Mouse (Mus musculus) spleen, adult 2 months (tissue): ENCODE data around the gene Gm2696. TPM values are rescaled to one million over a fixed set of nuclear protein-coding genes. Genes with fewer than 3 reads are reported as not detected.

ENCODE experiments used
- DNase-seq, 2 experiments: peaks; one replicate each; pipeline versions ENCODE4 v3.0.0 to v3.0.0-alpha.2; 2012 to 2021; ENCODE audit warnings: low spot score in 2 of 2, low read depth in 1 of 2
- H3K27ac ChIP-seq: fragments of 200-500 bp; 2 replicates; pipeline ENCODE4 v1.5.1; 2012; ENCODE audit warnings: low read length, inconsistent platforms; ENCODE audit not compliant: insufficient read depth
- H3K27me3 ChIP-seq: fragments of 200-500 bp; 2 replicates; pipeline ENCODE4 v1.6.1; 2012; ENCODE audit warnings: mild to moderate bottlenecking, moderate library complexity, low read length, inconsistent platforms; ENCODE audit not compliant: control insufficient read depth, insufficient read depth
- H3K36me3 ChIP-seq: fragments of 200-500 bp; 2 replicates; pipeline ENCODE4 v1.6.1; 2012; ENCODE audit warnings: mild to moderate bottlenecking, low read length, inconsistent platforms; ENCODE audit not compliant: control insufficient read depth, insufficient read depth
- H3K4me1 ChIP-seq: fragments of 200-500 bp; 2 replicates; pipeline ENCODE4 v1.6.1; 2011; ENCODE audit warnings: inconsistent platforms; ENCODE audit not compliant: control insufficient read depth, insufficient read depth, insufficient read length
- H3K4me3 ChIP-seq: fragments of 200-500 bp; 2 replicates; pipeline ENCODE4 v1.5.1; 2011; ENCODE audit warnings: mild to moderate bottlenecking, inconsistent platforms; ENCODE audit not compliant: insufficient read depth, insufficient read length; ENCODE audit errors: extremely low read depth
- CTCF ChIP-seq: fragments of 200-500 bp; IDR thresholded peaks from 2 replicates; pipeline ENCODE4 v1.5.1; 2011; ENCODE audit warnings: mild to moderate bottlenecking, inconsistent platforms; ENCODE audit not compliant: insufficient read depth, insufficient read length, insufficient replicate concordance; ENCODE audit errors: extremely low read depth
- POLR2A ChIP-seq: fragments of 200-500 bp; IDR thresholded peaks from 2 replicates; pipeline ENCODE4 v1.6.1; 2011; ENCODE audit warnings: low read depth, low read length, inconsistent platforms
- WGBS: fragments of 180-500 bp; shearing (Covaris S2); methylation state at CpG from one replicate; pipeline ENCODE4 v1.1.7; 2018; 5-methylcytosine and 5-hydroxymethylcytosine counted together
- polyA plus RNA-seq: library from polyadenylated mRNA; depleted of rRNA; stranded (reverse); fragments of >200 nt; gene quantifications from 2 replicates; pipeline ENCODE4 v1.2.3, GENCODE M21; 2012

The Gm2696 gene
- polyA plus RNA-seq, 1 experiment = not detected

GRCm38 (mm10) chr10:77847538-77847937, 33.1 kb downstream of the Gm2696 start:
- no peak overlapping the region for H3K27ac ChIP-seq
- 84% methylated on average over 2 of the region's 2 CpGs for WGBS
- no peak for DNase-seq
- no peaks in the 10 kb centered on the region for H3K27me3 ChIP-seq
- no peak overlapping the region for H3K4me3 ChIP-seq
- TF ChIP-seq POLR2A (no peak), CTCF (no peak)
- no peaks in the 10 kb centered on the region for H3K4me1 ChIP-seq
- no peaks in the 10 kb centered on the region for H3K36me3 ChIP-seq

GRCm38 (mm10) chr10:77852559-77852958, 38.1 kb downstream of the Gm2696 start, which contains the start of gene Gm10318:
Gm10318 (plus strand) TSS chr10:77852859.
- 68% methylated on average over 9 of the region's 9 CpGs for WGBS
- H3K4me1 ChIP-seq = no peaks in the 10 kb centered on the region
- H3K27ac ChIP-seq = no peak within 1 kb of the TSS
- no peak for DNase-seq
- TF ChIP-seq POLR2A (no peak), CTCF (no peak)
- H3K4me3 ChIP-seq = no peak within 1 kb of the TSS
- no peaks in the 10 kb centered on the region for H3K36me3 ChIP-seq
- H3K27me3 ChIP-seq = no peaks in the 10 kb centered on the region

GRCm38 (mm10) chr10:77861675-77862074, 47.2 kb downstream of the Gm2696 start, which contains the start of gene Gm3285:
Gm3285 (plus strand) TSS chr10:77861975.
- TF ChIP-seq POLR2A (no peak), CTCF (no peak)
- H3K36me3 ChIP-seq = no peaks in the 10 kb centered on the region
- no peak within 1 kb of the TSS for H3K27ac ChIP-seq
- no peaks in the 10 kb centered on the region for H3K27me3 ChIP-seq
- H3K4me1 ChIP-seq = 0 out of 2 replicates have a peak, but pooled peaks cover 2% of the 10 kb centered on the region
- 63% methylated on average over 5 of the region's 7 CpGs for WGBS
- DNase-seq = no peak
- no peak within 1 kb of the TSS for H3K4me3 ChIP-seq

GRCm38 (mm10) chr10:77864067-77864761, 49.7 kb downstream of the Gm2696 start:
- no peak overlapping the region for H3K27ac ChIP-seq
- peak; percentile 22 to 42 for DNase-seq
- peak overlapping the region; percentile 38 for H3K4me3 ChIP-seq
- no peaks in the 10 kb centered on the region for H3K36me3 ChIP-seq
- 0 out of 2 replicates have a peak, but pooled peaks cover 2% of the 10 kb centered on the region for H3K4me1 ChIP-seq
- H3K27me3 ChIP-seq = no peaks in the 10 kb centered on the region
- WGBS = 25% methylated on average over 14 of the region's 14 CpGs
- no peak for TF ChIP-seq POLR2A
- no peak for TF ChIP-seq CTCF

- H3K4me1 ChIP-seq = 0 out of 2 replicates have a peak, but pooled peaks cover 2% of the 10 kb centered on the region
- DNase-seq = no peak
- H3K36me3 ChIP-seq = no peaks in the 10 kb centered on the region
- 26% methylated on average over 11 of the region's 11 CpGs for WGBS
- H3K27me3 ChIP-seq = no peaks in the 10 kb centered on the region
- H3K4me3 ChIP-seq = peak overlapping the region; percentile 38
- H3K27ac ChIP-seq = no peak overlapping the region
- no peak for TF ChIP-seq POLR2A
- TF ChIP-seq CTCF = no peak
Measured at GRCm38 (mm10) chr10:77864762-77865143, 50.3 kb downstream of the Gm2696 start.

GRCm38 (mm10) chr10:77867546-77867945, 53.1 kb downstream of the Gm2696 start:
- Histone ChIP-seq H3K27ac (no peak overlapping the region), H3K4me3 (no peak overlapping the region), H3K27me3 (no peaks in the 10 kb centered on the region), H3K36me3 (no peaks in the 10 kb centered on the region), H3K4me1 (0 out of 2 replicates have a peak, but pooled peaks cover 2% of the 10 kb centered on the region)
- WGBS = 74% methylated on average over 1 of the region's 1 CpGs
- TF ChIP-seq POLR2A (no peak), CTCF (no peak)
- no peak for DNase-seq

- DNase-seq = no peak
- 92% methylated on average over 7 of the region's 7 CpGs for WGBS
- H3K27me3 ChIP-seq = no peaks in the 10 kb centered on the region
- H3K36me3 ChIP-seq = no peaks in the 10 kb centered on the region
- H3K4me1 ChIP-seq = no peaks in the 10 kb centered on the region
- TF ChIP-seq CTCF (no peak), POLR2A (no peak)
- H3K27ac ChIP-seq = no peak overlapping the region
- no peak overlapping the region for H3K4me3 ChIP-seq
Measured at GRCm38 (mm10) chr10:77869651-77870050, 55.2 kb downstream of the Gm2696 start.
